Mouse (Mus musculus) forebrain, embryonic 15.5 days (tissue): ENCODE data around the gene Gdf11. TPM values are rescaled to one million over a fixed set of nuclear protein-coding genes. Genes with fewer than 3 reads are reported as not detected.

Experiments
- ATAC-seq: fragments of 200-750 bp; cut with Nextera tagmentation; replicated peaks from 2 replicates; pipeline ENCODE4 v1.8.0; 2017; ENCODE audit warnings: mild to moderate bottlenecking, moderate TSS enrichment, moderate library complexity
- H3K27ac ChIP-seq: fragments of 300-500 bp; sonication (generic); replicated peaks from 2 replicates; pipeline ENCODE4 v1.5.1; 2015; ENCODE audit warnings: mild to moderate bottlenecking, inconsistent platforms
- H3K27me3 ChIP-seq: fragments of 300-500 bp; sonication (generic); 2 replicates; pipeline ENCODE4 v1.6.1; 2015; ENCODE audit warnings: inconsistent platforms
- H3K36me3 ChIP-seq: fragments of 300-500 bp; sonication (generic); 2 replicates; pipeline ENCODE4 v1.6.1; 2015; ENCODE audit warnings: mild to moderate bottlenecking, inconsistent platforms
- H3K4me1 ChIP-seq: fragments of 300-500 bp; sonication (generic); 2 replicates; pipeline ENCODE4 v1.6.1; 2015; ENCODE audit warnings: inconsistent platforms
- H3K4me2 ChIP-seq: fragments of 300-500 bp; sonication (generic); replicated peaks from 2 replicates; pipeline ENCODE4 v1.6.1; 2015; ENCODE audit warnings: mild to moderate bottlenecking, inconsistent platforms
- H3K4me3 ChIP-seq: fragments of 300-500 bp; sonication (generic); 2 replicates; pipeline ENCODE4 v1.5.1; 2015; ENCODE audit warnings: mild to moderate bottlenecking, inconsistent platforms
- H3K9ac ChIP-seq: fragments of 300-500 bp; sonication (generic); replicated peaks from 2 replicates; pipeline ENCODE4 v1.6.1; 2015; ENCODE audit warnings: mild to moderate bottlenecking, inconsistent platforms
- H3K9me3 ChIP-seq: fragments of 300-500 bp; sonication (generic); 2 replicates; pipeline ENCODE4 v1.6.1; 2016; ENCODE audit warnings: inconsistent platforms
- WGBS: fragments of 180-500 bp; shearing (Covaris S2); methylation state at CpG from one replicate; pipeline ENCODE4 v1.1.7; 2015; ENCODE audit warnings: mixed read lengths; 5-methylcytosine and 5-hydroxymethylcytosine counted together
- polyA plus RNA-seq: library from polyadenylated mRNA; unstranded; fragments of >200 nt; fragmentation: Nextera tagmentation; extraction: Ambion mirVana; gene quantifications from 2 replicates; pipeline ENCODE4 v1.2.1, GENCODE M21; 2015

Gdf11 gene
- polyA plus RNA-seq, 1 experiment from 2014 or later: 7.5 TPM

- no peaks in the 10 kb centered on the region for H3K9me3 ChIP-seq
- H3K27me3 ChIP-seq: peaks cover 50% of the 10 kb centered on the region
- H3K4me2 ChIP-seq: no peak overlapping the region
- H3K4me3 ChIP-seq: no peak overlapping the region
- H3K36me3 ChIP-seq: no peaks in the 10 kb centered on the region
- H3K9ac ChIP-seq: no peak overlapping the region
- peaks cover 25% of the 10 kb centered on the region for H3K4me1 ChIP-seq
- H3K27ac ChIP-seq: no peak overlapping the region
- 54% methylated on average over 7 of the region's 7 CpGs for WGBS
- ATAC-seq: no peak; the same call in 1 of the 2 replicates
Measured at GRCm38 (mm10) chr10:128929638-128930378, 38.3 kb upstream of the Gdf11 start.

GRCm38 (mm10) chr10:128928356-128928755 is 36.8 kb upstream of the Gdf11 start:
- H3K4me3 ChIP-seq: no peak overlapping the region
- no peak overlapping the region for H3K9ac ChIP-seq
- no peaks in the 10 kb centered on the region for H3K9me3 ChIP-seq
- H3K4me1 ChIP-seq: peaks cover 20% of the 10 kb centered on the region
- WGBS: 8% methylated on average over 4 of the region's 4 CpGs
- H3K36me3 ChIP-seq: no peaks in the 10 kb centered on the region
- H3K27me3 ChIP-seq: peaks cover 36% of the 10 kb centered on the region
- no peak overlapping the region for H3K27ac ChIP-seq
- no peak overlapping the region for H3K4me2 ChIP-seq
- ATAC-seq: no peak

- Histone ChIP-seq H3K9me3 (no peaks in the 10 kb centered on the region), H3K27me3 (0 out of 2 replicates have a peak, but pooled peaks cover 7% of the 10 kb centered on the region), H3K36me3 (no peaks in the 10 kb centered on the region), H3K27ac (peak within 1 kb of the TSS; percentile 91), H3K4me1 (peaks cover 22% of the 10 kb centered on the region), H3K4me3 (peak within 1 kb of the TSS; percentile 58), H3K9ac (peak within 1 kb of the TSS; percentile 63), H3K4me2 (peak within 1 kb of the TSS; percentile 58)
- ATAC-seq: no peak
- WGBS: 73% methylated on average over 9 of the region's 9 CpGs
Measured at GRCm38 (mm10) chr10:128923935-128924334, 32.4 kb upstream of the Gdf11 start, which contains the start of gene Bloc1s1. TSS of gene Bloc1s1 (minus strand) at chr10:128924035.

- H3K4me3 ChIP-seq: peak overlapping the region; percentile 58
- peak overlapping the region; percentile 63 for H3K9ac ChIP-seq
- no peaks in the 10 kb centered on the region for H3K9me3 ChIP-seq
- H3K4me1 ChIP-seq: peaks cover 17% of the 10 kb centered on the region
- peak overlapping the region; percentile 58 for H3K4me2 ChIP-seq
- no peaks in the 10 kb centered on the region for H3K36me3 ChIP-seq
- 0 out of 2 replicates have a peak, but pooled peaks cover 7% of the 10 kb centered on the region for H3K27me3 ChIP-seq
- peak; percentile 97 for ATAC-seq
- under 1% methylated on average over 42 of the region's 42 CpGs for WGBS
- H3K27ac ChIP-seq: peak overlapping the region; percentile 91
Measured at GRCm38 (mm10) chr10:128923013-128923691, 31.6 kb upstream of the Gdf11 start.

GRCm38 (mm10) chr10:128922822-128923012 is 31.2 kb upstream of the Gdf11 start, which contains the start of gene Rdh5:
TSS of gene Rdh5 (minus strand) at chr10:128922888.
- peaks cover 16% of the 10 kb centered on the region for H3K4me1 ChIP-seq
- ATAC-seq: no peak
- H3K4me2 ChIP-seq: peak within 1 kb of the TSS; percentile 58
- 21% methylated on average over 1 of the region's 1 CpGs for WGBS
- peak within 1 kb of the TSS; percentile 91 for H3K27ac ChIP-seq
- peak within 1 kb of the TSS; percentile 58 for H3K4me3 ChIP-seq
- no peaks in the 10 kb centered on the region for H3K36me3 ChIP-seq
- 0 out of 2 replicates have a peak, but pooled peaks cover 7% of the 10 kb centered on the region for H3K27me3 ChIP-seq
- H3K9me3 ChIP-seq: no peaks in the 10 kb centered on the region
- H3K9ac ChIP-seq: peak within 1 kb of the TSS; percentile 63

- ATAC-seq: peak; percentile 6; the same call in 1 of the 2 replicates
- peak overlapping the region; percentile 58 for H3K4me2 ChIP-seq
- H3K36me3 ChIP-seq: 0 out of 2 replicates have a peak, but pooled peaks cover 4% of the 10 kb centered on the region
- H3K9ac ChIP-seq: peak overlapping the region; percentile 40; the same call in 1 of the 2 replicates
- H3K9me3 ChIP-seq: no peaks in the 10 kb centered on the region
- 69% methylated on average over 16 of the region's 16 CpGs for WGBS
- H3K27ac ChIP-seq: peak overlapping the region; percentile 91
- peak overlapping the region; percentile 58 for H3K4me3 ChIP-seq
- peaks cover 16% of the 10 kb centered on the region for H3K4me1 ChIP-seq
- H3K27me3 ChIP-seq: 0 out of 2 replicates have a peak, but pooled peaks cover 4% of the 10 kb centered on the region
Measured at GRCm38 (mm10) chr10:128921883-128922821, 30.6 kb upstream of the Gdf11 start.

GRCm38 (mm10) chr10:128921251-128921650 is 29.7 kb upstream of the Gdf11 start:
- Histone ChIP-seq H3K4me3 (no peak overlapping the region), H3K9me3 (no peaks in the 10 kb centered on the region), H3K27ac (no peak overlapping the region), H3K4me1 (peaks cover 16% of the 10 kb centered on the region), H3K4me2 (no peak overlapping the region), H3K27me3 (0 out of 2 replicates have a peak, but pooled peaks cover 2% of the 10 kb centered on the region), H3K36me3 (0 out of 2 replicates have a peak, but pooled peaks cover 7% of the 10 kb centered on the region), H3K9ac (no peak overlapping the region)
- WGBS: 57% methylated on average over 1 of the region's 1 CpGs
- ATAC-seq: no peak

GRCm38 (mm10) chr10:128920736-128921161 is 29.2 kb upstream of the Gdf11 start:
- Histone ChIP-seq H3K27me3 (no peaks in the 10 kb centered on the region), H3K4me1 (peaks cover 16% of the 10 kb centered on the region), H3K27ac (no peak overlapping the region), H3K9ac (no peak overlapping the region), H3K9me3 (no peaks in the 10 kb centered on the region), H3K4me2 (no peak overlapping the region), H3K36me3 (0 out of 2 replicates have a peak, but pooled peaks cover 7% of the 10 kb centered on the region), H3K4me3 (no peak overlapping the region)
- 81% methylated on average over 3 of the region's 3 CpGs for whole genome bisulfite sequencing
- ATAC-seq: no peak

- Histone ChIP-seq H3K4me2 (no peak overlapping the region), H3K4me1 (peaks cover 16% of the 10 kb centered on the region), H3K27ac (no peak overlapping the region), H3K9ac (no peak overlapping the region), H3K9me3 (no peaks in the 10 kb centered on the region), H3K36me3 (0 out of 2 replicates have a peak, but pooled peaks cover 7% of the 10 kb centered on the region), H3K27me3 (no peaks in the 10 kb centered on the region), H3K4me3 (no peak overlapping the region)
- 78% methylated on average over 7 of the region's 7 CpGs for WGBS
- ATAC-seq: no peak
Measured at GRCm38 (mm10) chr10:128919966-128920365, 28.4 kb upstream of the Gdf11 start.

GRCm38 (mm10) chr10:128919203-128919631 is 27.7 kb upstream of the Gdf11 start:
- no peaks in the 10 kb centered on the region for H3K9me3 ChIP-seq
- H3K27me3 ChIP-seq: no peaks in the 10 kb centered on the region
- no peak overlapping the region for H3K9ac ChIP-seq
- H3K4me1 ChIP-seq: peaks cover 16% of the 10 kb centered on the region
- H3K27ac ChIP-seq: 0 out of 2 replicates have a peak overlapping the region, but pooled peaks have one; percentile 6
- ATAC-seq: no peak
- no peak overlapping the region for H3K4me3 ChIP-seq
- H3K4me2 ChIP-seq: no peak overlapping the region
- 8% methylated on average over 6 of the region's 6 CpGs for WGBS
- 0 out of 2 replicates have a peak, but pooled peaks cover 7% of the 10 kb centered on the region for H3K36me3 ChIP-seq

- H3K27ac ChIP-seq: 0 out of 2 replicates have a peak overlapping the region, but pooled peaks have one; percentile 6
- H3K4me1 ChIP-seq: peaks cover 11% of the 10 kb centered on the region
- no peaks in the 10 kb centered on the region for H3K27me3 ChIP-seq
- H3K4me2 ChIP-seq: no peak overlapping the region
- H3K4me3 ChIP-seq: no peak overlapping the region
- ATAC-seq: no peak
- WGBS: 75% methylated on average over 7 of the region's 7 CpGs
- H3K9me3 ChIP-seq: no peaks in the 10 kb centered on the region
- 0 out of 2 replicates have a peak, but pooled peaks cover 7% of the 10 kb centered on the region for H3K36me3 ChIP-seq
- H3K9ac ChIP-seq: no peak overlapping the region
Measured at GRCm38 (mm10) chr10:128918246-128918645, 26.7 kb upstream of the Gdf11 start.
